Mouse (Mus musculus) bone marrow, adult 2 months (tissue): ENCODE results near the gene Gpr18.

Source experiments
- CTCF ChIP-seq: fragments of 200-500 bp; IDR thresholded peaks from 2 replicates; pipeline ENCODE4 v1.5.1; 2011; ENCODE audit warnings: low read length, control low read depth; ENCODE audit not compliant: control insufficient read depth, insufficient read depth
- POLR2A ChIP-seq: fragments of 200-500 bp; IDR thresholded peaks from 2 replicates; pipeline ENCODE4 v1.6.1; 2011; ENCODE audit warnings: low read depth, mild to moderate bottlenecking, control low read depth, low read length, borderline replicate concordance; ENCODE audit not compliant: control insufficient read depth

DNA sequence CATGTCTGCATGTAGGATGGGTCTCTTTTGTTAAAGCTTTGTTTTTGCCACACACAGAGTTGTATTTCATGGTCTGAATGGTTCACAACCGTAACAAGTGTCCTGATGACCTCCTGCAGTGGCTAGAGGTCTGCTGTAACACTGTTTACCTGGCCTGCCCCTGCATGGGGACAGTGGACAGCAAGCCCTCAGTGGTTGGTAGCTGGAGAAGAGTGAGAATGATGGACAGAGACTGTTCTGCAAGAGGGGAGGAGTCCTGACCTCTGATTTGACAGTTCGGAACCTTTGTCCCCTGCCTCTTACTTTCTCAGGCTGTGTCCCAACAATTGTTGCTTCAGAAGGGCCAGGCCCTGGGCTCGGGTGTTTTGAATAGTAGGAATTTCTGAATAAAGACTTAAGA, 2.7 kb upstream of the Gpr18 start:
- TF ChIP-seq CTCF (no peak), POLR2A (no peak)
